Mouse (Mus musculus): ENCODE results near the gene Cnih1. TPM values are rescaled to one million over a fixed set of nuclear protein-coding genes. Genes with fewer than 3 reads are reported as not detected.

The Cnih1 gene
- total and polyA plus RNA-seq, 3 experiments: 48.7 to 52.2 (median 48.7) TPM

DNA sequence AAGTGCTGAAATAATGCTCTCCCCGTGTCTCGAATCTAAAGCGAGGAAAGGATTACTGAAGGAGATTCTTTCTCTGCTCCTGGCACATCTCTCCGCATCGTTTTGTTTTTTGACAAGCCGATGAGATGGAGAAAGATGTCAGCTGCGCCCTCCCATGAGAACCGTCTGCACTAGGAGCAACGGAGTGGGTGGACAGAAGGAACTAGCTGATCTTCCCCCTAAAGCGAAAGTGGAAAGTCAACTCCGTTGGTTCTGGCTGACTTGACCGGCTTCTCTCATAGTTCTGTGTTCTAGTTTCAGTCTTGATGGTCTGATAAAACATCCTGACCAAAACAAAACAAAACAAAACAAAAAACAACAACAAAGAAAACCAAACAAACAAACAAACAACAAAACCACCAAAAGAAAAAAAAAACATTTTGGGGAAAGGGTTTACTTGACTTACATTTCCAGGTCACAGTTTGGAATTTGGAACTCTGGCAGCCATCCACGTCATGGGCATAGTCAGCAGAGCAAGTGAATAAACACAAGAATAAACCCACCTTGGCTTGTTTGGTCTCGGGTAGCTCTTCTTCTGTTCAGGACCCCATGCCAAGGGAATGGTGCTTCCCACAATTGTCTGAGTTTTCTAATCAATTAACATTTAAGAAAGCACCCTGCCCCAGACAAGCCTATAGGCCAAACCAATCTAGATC is 53.3 kb downstream of the Cnih1 start:
- H3K79me2 ChIP-seq (replicated peaks; ENCODE audit: control insufficient read depth, insufficient read depth, low read length): no peaks in the 10 kb centered on the region
- H3K27me3 ChIP-seq (ENCODE audit: control insufficient read depth, insufficient read depth, low read length): no peaks in the 10 kb centered on the region
- WGBS: 70% methylated on average over 14 of the region's 14 CpGs
- no peaks in the 10 kb centered on the region for H3K36me3 ChIP-seq (ENCODE audit: control insufficient read depth, insufficient read depth, low read length)
- H3K4me3 ChIP-seq: no peak overlapping the region
- no peaks in the 10 kb centered on the region; the same call in 1 of the 2 replicates for H3K4me1 ChIP-seq (ENCODE audit: control insufficient read depth, insufficient read depth, low read length)
- H3K9ac ChIP-seq (ENCODE audit: low read depth, low read length): no peak overlapping the region
- no peak overlapping the region for H3K27ac ChIP-seq
- peak in 1 of 2 experiments; percentile 28 for DNase-seq
- intact Hi-C loops (cut with DNase I): no loop called here
- no peak for TF ChIP-seq EP300 (IDR thresholded peaks at IDR 0.05; ENCODE audit: insufficient read depth, low read depth, low read length)
- no peak for TF ChIP-seq CTCF (IDR thresholded peaks at IDR 0.05)
- TF ChIP-seq POLR2A (IDR thresholded peaks at IDR 0.05; ENCODE audit: insufficient read depth, low read depth, low read length): 0 out of 2 replicates have a peak, but pooled peaks have one; percentile 19

DNA sequence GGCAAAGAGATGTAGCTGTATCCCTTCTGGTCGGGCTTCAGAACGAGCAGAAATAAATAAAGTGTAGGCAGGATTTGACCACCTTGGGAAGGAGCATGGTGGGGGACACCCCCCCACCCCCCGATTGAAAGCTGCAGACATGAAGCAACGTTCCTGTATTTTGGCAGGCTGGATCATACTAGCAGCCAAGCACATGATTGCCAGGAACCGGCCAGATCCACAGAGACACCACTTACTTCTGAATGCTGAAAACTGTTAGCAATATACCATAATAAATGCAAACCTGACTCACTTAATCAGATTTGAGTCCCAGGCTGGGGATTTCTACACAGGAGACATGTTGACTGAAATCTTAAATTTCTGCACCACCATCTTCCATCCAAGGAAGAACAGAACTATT is 53.9 kb downstream of the Cnih1 start:
- H3K4me1 ChIP-seq (ENCODE audit: control insufficient read depth, insufficient read depth, low read length): no peaks in the 10 kb centered on the region; the same call in 1 of the 2 replicates
- no peak overlapping the region for H3K27ac ChIP-seq
- intact Hi-C loops (cut with DNase I): no loop called here
- no peaks in the 10 kb centered on the region for H3K79me2 ChIP-seq (replicated peaks; ENCODE audit: control insufficient read depth, insufficient read depth, low read length)
- no peak overlapping the region for H3K9ac ChIP-seq (ENCODE audit: low read depth, low read length)
- TF ChIP-seq EP300 (IDR thresholded peaks at IDR 0.05; ENCODE audit: insufficient read depth, low read depth, low read length) (no peak), POLR2A (IDR thresholded peaks at IDR 0.05; ENCODE audit: insufficient read depth, low read depth, low read length) (no peak), CTCF (IDR thresholded peaks at IDR 0.05) (no peak)
- no peak overlapping the region for H3K4me3 ChIP-seq
- no peaks in the 10 kb centered on the region for H3K36me3 ChIP-seq (ENCODE audit: control insufficient read depth, insufficient read depth, low read length)
- no peaks in the 10 kb centered on the region for H3K27me3 ChIP-seq (ENCODE audit: control insufficient read depth, insufficient read depth, low read length)
- WGBS: 56% methylated on average over 5 of the region's 5 CpGs
- DNase-seq: peak; percentile 19 to 25

DNA sequence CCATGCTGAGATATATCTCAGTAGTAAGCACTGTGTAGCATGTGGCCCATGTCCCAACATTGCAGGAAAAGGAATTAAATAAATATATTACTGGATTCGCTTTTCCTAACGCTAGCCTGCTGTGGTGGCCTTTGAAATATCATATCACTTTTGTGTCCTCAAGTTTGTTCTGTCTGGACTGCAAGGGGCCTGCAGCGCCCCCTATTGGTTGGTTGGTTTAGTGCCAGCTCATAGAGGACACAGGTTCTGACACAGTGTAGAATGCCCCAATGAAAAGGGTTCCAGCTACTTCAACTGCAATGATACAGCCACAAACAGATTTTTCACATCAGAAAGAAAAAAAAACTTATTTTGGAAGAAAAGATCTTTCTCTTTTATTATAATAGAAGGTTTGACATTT is 62.5 kb downstream of the Cnih1 start:
- Histone ChIP-seq H3K9ac (ENCODE audit: low read depth, low read length) (no peak overlapping the region), H3K4me3 (no peak overlapping the region), H3K27me3 (ENCODE audit: control insufficient read depth, insufficient read depth, low read length) (no peaks in the 10 kb centered on the region), H3K4me1 (ENCODE audit: control insufficient read depth, insufficient read depth, low read length) (no peaks in the 10 kb centered on the region), H3K79me2 (replicated peaks; ENCODE audit: control insufficient read depth, insufficient read depth, low read length) (no peaks in the 10 kb centered on the region), H3K36me3 (ENCODE audit: control insufficient read depth, insufficient read depth, low read length) (no peaks in the 10 kb centered on the region), H3K27ac (no peak overlapping the region)
- TF ChIP-seq CTCF (IDR thresholded peaks at IDR 0.05): peak; percentile 66
- TF ChIP-seq POLR2A (IDR thresholded peaks at IDR 0.05; ENCODE audit: insufficient read depth, low read depth, low read length): no peak
- no peak for TF ChIP-seq EP300 (IDR thresholded peaks at IDR 0.05; ENCODE audit: insufficient read depth, low read depth, low read length)
- DNase-seq: no peak
- intact Hi-C loops (cut with DNase I): loop anchor here (10.0 kb wide), 2 partner anchors 651 to 851 kb away; no protein-coding TSS in a partner anchor
- WGBS: 38% methylated on average over 3 of the region's 3 CpGs

Other genes with a start within 250 kb of the Cnih1 start
- gene Cdkn3, start 27.9 kb downstream of the Cnih1 start, total RNA-seq (2021): 1 to 10 TPM in 1 of 2 experiments, under 1 TPM in 1; 0.55 to 1.5 TPM
- gene Cdkn3, start 27.9 kb downstream of the Cnih1 start, polyA plus RNA-seq (2012; rRNA removed): 0.70 TPM in 1 of 2 replicates, not detected in the other
- 10 to 100 TPM; 27.4 to 33.8 TPM for gene Gmfb, start 33.8 kb upstream of the Cnih1 start, total RNA-seq (2021)
- 7.5 and 17.2 TPM in 2 replicates for gene Gmfb, start 33.8 kb upstream of the Cnih1 start, polyA plus RNA-seq (2012; rRNA removed)
- gene Cgrrf1, start 43.7 kb upstream of the Cnih1 start, total RNA-seq (2021): 10 to 100 TPM; 33.5 to 38.5 TPM
- 20.6 and 30.0 TPM in 2 replicates for gene Cgrrf1, start 43.7 kb upstream of the Cnih1 start, polyA plus RNA-seq (2012; rRNA removed)
- gene Samd4, start 94.4 kb upstream of the Cnih1 start, total RNA-seq (2021): 10 to 100 TPM; 51.7 to 62.3 TPM
- gene Samd4, start 94.4 kb upstream of the Cnih1 start, polyA plus RNA-seq (2012; rRNA removed): 23.8 and 40.6 TPM in 2 replicates